Mouse (Mus musculus) fat pad, adult 2 months (tissue): ENCODE measurements at regions not wholly inside any gene's neighbourhood (a gene's known extent, or its start where the extent isn't known, plus 50 kb on each side); places are given as distances from the start of the nearest gene placed in this dataset.
"Not testable (repeated sequence)": the region's sequence is repeated elsewhere in the genome, so short reads cannot be mapped to it uniquely, and the experiment has no call there.

ENCODE experiments used
- DNase-seq: peaks from one replicate; pipeline ENCODE4 v3.0.0-alpha.2; 2011; ENCODE audit warnings: low read depth, low spot score; ENCODE audit errors: extremely low read depth

DNA sequence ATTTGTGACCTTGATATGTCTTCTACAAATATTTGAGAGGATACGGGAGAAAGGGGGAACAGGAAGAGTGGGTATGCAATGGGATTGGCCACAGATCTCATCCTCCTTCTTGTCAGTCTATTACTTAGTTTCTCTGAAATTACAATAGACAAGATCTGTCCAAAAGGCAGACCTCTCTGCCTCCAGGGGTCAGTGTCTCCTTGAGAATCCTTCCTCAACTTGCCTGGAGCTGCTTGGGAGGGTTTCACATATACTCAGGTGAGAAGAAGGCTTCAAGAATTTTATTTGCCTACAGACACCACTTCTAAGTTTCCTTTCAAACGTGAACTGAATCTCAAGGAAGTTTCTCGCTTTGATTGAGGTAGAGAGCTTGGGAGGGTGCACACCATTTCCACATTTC is 575.0 kb upstream of the Fam241a start:
- no peak for DNase-seq

DNA sequence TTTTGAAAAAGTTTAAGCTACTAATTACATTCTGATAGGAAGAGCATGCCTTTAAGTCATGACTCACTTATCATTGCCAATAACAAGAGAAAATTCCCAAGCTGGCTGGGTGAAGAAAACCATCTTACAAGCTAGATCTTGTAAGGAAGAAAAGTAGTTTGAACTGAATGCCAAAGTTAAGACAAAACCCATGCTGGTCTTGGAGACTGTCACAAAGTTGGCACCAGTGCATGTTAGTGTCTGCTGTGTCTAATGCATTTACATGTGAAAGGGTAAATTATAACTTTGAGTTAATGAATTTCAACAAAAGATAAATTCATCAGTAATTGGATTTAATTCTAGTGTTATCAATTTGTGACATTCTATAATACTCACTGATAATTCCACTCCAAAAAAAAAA is 533.6 kb upstream of the Fam241a start:
- no peak for DNase-seq

DNA sequence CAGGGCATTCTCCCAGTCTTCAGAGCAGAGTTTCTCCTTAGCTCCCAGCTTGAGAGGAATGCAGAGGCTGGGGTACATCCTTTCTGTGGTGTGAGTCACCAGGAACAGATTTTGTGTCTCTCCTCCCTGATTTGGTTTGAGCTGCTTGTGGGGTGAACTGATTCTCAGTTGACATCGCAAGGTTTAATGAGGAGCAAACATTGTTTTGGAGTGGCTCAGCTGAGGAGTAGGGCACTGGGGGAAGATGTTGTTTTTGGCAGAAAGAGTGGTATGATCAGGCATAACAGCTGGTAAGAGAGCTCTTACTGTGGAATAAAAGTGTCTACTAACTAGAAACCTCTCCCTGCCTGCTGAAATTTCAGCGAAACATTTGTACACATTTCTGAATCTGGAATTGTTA is 519.4 kb upstream of the Fam241a start:
- no peak for DNase-seq

DNA sequence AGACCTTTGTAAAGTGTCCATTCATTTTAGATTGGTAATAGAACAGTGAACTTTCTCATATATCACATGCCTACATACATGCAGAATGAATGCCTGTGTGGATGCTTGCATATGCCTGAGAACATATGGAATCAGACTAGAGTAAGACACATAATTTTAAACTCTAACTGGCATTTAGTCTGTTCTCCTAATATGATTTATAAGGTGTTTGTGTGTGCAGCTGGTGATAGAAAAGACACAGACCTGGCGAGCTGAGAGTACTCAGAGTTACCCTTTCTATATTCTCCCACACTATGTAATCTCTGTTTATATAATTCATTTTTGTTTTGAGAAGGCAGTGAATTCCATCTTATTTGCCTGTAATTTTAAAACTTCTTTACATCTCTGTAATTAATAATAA is 517.4 kb upstream of the Fam241a start:
- no peak for DNase-seq

DNA sequence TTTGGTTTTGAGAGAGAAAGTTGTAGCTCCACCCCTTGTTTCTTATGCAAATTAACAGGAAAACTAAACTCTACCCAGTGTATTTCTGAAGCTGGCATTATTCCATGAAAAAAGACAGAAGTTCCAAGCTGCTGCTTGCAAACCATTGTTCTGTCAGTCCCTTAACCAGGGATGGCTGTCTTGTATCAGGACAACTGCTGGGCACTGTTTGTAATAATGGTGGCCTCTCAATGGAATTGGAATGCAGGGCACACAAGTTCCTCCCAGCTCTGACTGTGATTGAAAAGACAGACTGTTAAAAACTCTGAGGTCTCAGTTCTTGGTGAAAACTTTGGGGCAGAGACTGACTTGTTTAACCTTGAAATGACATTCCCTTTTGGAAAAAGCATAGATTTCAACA is 516.0 kb upstream of the Fam241a start:
- no peak for DNase-seq

DNA sequence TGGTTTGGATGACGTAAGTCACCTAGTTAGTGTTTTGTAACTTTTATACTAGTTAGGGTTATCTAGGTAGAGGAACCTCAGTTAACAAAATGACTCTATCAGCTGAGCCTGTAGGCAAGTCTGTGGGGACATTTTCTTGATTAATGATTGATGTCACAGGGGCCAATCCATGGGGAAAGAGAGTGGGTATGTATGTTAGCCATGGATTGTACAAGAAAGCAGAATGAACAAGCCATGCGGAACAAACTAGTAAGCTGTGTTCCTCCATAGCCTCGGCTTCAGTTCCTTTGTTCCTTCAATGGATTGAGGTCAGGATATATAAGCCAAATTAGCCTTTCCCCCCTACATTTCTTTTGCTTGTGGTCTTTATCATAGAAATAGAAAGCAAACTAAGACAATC is 498.7 kb upstream of the Fam241a start:
- DNase-seq = no peak

DNA sequence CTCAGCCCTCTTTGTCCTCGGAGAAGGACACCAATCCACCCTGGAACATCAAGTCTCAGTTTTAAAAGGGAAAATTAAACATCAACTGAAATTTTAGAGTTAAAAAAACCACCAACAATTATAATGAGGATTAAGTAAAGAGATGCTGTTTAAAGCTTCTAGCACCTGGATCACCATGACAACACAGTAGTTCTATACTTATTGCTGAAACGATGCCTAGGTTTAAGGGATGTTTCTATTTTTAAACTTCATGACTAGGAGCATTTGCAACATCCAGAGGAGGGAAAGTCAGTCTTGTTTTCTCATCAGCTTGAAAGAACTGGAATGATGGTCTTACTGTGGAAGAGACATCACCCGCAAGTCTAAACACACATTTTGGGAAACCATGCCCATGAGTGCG is 484.5 kb upstream of the Fam241a start:
- DNase-seq = no peak

DNA sequence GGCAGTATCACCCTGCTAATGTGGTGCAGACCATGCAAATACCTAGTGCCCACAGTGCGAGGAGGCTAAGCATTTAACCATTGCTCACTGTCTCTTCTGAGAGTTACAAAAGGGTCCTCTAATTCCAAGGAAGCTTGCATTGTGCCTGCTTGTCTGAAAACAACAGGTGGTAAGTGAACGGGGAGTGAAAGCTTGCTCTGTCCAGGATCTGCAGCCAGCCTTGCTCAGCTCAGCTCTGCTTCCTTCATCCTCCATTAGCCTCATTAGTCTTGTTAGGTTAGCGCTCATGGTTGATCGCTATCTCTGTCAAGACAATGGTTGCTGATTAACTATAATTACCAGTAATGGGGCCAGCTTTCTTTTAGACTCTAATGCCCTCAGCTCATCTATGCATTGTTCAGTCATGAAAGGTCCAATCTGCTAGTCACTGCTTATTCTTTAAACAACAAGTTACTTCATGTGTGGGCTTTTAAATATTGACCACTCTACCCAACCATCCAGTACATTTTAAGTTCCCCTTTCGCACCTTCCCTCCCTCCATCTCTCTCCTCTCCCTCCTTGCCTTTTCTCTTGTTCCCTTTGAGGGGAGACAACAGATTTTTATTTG is 473.5 kb upstream of the Fam241a start:
- DNase-seq = no peak

DNA sequence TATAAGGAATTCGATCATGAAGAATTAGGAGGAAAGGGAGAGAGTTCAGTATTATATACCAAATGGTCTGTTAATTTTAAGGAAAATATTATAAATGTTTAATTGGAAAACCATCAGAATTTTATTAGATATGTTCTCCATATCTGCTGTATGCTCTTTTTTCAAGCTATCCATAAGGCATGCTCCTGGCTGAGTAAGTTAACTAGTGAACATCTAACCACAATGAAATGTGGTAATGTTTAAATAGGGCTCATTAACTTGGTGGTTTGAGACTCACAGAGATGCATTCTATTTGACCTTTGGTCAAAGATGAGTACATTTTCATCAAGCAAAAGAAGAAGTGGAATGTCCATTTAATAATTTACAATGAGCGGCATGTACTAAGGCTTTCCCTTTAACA is 466.2 kb upstream of the Fam241a start:
- DNase-seq = no peak

DNA sequence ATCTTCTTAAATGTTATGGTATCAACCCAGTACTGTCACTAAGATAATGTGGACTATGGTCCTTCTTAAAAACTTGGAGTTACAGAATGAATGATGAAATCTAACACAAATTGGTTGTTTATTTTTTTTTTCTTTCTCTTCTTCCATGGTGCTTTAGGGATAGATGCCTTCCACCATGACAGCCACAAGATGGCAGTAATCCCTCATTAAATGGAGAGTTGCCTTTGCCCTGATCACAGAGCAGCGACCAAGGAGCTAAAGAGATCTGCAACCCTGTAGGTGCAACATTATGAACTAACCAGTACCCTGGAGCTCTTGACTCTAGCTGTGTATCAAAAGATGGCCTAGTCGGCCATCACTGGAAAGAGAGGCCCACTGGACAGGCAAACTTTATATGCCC is 453.0 kb upstream of the Fam241a start:
- not testable (repeated sequence) for DNase-seq

DNA sequence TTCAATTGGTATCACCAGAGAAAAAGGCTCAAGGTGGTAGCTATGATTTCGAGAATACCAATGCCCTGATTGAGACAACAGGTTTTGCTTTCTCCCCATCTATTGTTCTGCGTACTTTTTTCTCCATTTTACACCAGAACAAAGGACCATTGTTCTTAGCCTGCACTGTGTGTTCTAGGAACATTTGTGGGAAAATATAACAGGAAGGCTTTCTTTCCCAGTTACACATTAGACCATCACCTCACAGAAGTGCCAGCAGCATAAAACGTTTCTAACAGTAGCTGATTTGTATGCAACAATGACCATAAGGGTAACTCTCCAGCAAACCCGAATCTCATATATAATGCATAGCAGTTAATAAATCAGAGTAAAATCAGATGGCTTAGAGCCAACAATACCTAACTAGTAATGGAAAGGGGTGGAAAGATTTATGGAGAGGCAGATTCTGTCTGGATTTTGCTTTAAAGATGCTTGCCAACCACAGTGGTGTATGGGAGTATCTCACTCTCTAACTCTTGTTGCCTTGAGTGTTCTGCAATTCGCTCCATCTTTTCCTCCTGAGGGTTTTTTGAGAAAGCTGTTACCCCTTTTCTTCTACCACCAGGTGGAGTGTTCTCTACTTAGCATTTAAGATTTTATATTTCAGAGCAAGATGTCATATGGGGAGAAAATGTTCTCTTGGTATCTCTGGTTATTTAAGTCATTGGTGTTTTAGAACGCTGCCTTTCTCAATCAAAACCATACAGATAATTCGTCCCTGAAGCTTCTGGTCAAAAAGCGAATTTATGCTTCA is 451.9 kb upstream of the Fam241a start:
- no peak for DNase-seq

DNA sequence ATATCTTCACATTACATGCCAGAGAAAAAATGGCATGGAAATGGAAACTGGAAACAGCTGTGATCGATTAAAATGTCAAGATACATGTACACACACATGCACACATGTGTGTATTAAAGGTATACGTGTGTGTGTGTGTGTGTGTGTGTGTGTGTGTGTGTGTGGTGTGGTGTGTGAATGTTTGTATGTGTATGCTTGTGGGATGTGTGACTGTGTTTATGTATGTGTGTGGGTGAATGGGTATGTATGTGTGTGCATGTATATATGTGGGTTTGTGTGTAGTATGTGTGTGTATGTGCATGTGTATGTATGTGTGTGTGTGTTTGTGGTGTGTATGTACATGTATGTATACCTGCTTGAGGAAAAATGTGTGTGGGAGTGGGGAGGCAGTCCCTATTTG is 441.4 kb upstream of the Fam241a start:
- no peak for DNase-seq

DNA sequence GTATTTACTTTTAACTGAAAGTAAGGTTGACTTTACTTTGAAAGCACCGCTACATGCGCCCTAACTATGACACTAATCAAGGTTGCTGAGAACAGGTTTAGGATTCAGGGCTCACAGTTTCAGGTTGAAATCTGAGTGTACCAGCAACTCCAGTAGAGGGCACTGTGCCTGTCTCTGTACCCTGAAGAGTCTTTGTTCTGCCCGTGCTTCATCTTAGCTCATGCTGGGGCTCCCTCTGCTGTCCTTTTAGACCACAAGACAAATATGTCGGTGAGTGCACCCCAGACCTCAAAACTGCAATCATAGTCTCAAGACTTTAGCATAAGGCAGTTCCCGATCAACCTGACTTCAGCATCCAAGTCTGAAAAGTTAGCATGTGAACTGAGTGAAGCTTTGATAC is 440.9 kb upstream of the Fam241a start:
- DNase-seq = peak; percentile 36

DNA sequence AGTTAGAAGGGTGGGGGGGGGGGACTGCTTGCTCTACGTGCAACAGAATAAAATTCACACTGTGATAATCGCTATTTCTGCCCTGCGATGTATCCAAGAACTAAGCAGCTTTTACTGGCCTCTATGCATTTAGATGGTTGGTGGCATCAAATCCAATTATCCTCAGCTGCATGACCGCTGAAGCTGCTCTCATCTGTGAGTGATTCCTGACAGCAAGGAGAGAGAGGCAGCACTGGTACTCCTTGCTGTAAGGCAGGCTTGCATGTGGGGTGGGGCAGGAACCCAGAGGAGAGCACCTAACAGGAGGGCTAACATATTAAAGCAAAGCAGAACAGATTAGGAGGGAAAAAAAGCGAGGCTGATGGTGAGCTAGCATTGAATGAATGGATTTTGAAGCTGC is 431.6 kb upstream of the Fam241a start:
- DNase-seq = no peak

DNA sequence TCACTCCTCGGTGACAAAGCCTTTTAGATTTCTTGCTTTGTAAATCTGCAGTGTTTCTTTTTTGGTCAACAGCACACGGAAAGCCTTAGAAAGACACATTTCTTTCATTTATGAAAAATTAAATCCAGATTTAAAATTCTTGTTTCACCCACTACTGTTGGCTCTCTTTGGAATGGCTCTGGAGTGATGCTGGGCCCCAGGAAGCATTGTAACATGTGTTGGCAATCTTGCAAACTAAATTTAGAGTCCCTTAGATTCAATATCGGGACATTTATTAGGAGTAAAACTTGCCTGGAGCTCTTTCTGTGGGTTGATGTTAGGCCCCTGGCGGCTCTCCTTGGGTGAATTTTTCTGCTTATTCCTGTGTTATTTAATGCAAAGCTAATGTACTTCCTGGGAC is 405.2 kb upstream of the Fam241a start:
- DNase-seq = no peak

DNA sequence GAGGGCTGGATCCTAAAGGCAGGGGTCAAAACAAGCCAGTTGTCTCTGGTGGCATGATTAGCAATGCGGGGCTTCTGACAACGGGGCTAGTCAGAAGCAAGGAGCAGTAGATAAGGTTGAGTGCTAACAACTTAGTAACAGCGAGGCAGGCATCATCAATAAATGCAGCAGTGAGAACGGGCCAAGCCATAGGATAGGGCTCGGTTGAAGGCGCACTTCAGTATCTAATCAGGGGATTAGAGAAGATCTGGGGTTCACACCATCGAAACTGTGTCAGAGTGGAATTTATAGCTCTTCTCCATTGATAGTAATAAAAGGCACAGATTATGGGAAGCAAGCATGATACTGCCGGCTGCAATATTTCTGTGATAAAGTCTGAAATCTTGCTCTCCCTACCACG is 402.0 kb upstream of the Fam241a start:
- no peak for DNase-seq

DNA sequence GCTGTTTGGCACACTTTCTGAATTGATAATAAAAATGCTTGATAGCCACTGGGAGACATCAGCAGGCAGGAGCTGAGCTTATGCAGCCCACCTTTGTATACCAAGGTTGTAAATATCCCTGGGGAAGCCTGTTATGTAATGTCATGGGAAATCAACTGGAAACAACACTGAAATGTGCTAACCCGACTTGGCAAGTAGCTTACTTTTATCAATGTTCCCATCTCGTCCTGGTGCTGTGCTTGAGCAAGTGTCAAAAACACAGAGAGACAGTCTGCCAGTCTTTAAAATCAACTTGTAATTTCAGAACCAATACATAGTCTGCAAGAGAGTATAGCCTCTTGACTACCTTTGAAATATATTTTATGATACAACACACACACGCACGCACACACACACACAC is 391.7 kb upstream of the Fam241a start:
- DNase-seq = peak; percentile 68

DNA sequence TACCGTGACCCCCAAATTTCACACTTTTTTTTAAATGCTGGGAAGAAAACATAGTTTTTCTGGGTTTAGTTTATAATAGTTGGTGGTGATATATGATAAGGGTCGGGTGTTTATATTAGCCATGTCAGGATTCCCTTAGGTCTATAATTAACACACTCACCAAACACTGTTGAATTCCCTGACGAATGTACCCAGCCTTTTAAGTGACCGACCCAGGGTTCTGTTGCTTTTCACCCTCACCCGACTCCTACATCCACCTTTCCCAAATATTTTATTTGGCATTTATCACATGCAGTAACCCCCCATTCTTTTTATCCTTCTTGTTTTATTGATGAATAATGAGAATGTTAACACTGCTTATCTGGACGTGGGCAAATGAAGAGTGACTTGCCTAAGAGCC is 389.1 kb upstream of the Fam241a start:
- no peak for DNase-seq

DNA sequence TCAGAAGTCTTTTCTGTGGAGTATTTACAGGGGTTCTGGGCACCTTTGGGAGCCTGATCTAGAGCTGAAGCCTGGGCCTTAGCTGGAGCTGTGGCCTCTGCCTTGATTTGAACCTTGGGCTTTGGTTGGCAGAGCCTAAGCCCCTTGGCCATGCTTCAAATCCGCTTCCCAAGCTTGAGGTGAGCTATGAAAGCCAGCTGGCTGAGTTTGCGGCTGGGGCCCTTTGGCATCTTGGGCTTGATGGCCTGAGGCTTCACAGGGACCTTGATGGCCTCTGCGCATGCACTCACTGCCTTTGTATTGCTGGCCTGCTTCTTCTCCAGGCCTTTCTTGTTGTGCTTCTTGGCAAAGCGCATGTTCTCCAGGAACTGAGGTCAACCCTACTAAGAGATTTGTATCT is 384.5 kb upstream of the Fam241a start:
- DNase-seq = peak; percentile 47

DNA sequence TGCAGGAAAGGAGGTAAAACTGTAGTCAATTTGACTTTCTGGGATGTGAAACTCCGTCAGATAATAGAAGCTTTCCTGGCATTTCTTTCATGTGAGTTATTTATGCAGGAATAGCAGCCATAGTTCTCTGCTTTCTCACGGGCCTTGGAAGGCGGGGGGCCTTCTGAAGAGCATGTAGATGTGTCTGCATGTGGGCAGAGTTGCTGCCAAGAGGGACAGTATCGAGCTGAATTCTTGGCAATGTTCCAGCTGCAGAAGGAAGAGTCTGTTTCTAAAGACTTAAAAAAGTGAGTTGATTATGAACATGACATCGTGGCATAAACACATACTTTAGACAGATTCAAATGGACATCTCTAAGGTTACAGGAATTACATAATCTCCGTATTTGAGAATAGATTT is 374.5 kb upstream of the Fam241a start:
- DNase-seq = no peak

DNA sequence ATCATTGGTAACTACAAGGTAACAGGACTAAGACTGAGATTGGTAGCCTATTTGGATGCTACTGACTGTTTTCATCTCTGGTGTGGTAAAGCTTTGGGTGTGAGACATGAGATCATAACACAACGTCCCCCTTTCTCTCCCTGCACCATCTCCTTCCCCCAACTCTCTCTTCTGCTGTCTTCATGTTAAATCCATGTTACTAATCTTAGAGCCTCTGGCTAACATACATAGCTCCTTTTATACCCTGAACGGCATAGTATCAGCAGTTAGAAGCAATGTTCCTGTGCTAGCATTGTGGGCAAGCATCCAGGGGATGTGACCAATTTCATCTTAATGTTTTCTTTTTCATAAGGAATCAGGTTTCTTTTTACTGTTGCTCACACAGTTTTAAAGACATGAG is 365.1 kb upstream of the Fam241a start:
- no peak for DNase-seq

DNA sequence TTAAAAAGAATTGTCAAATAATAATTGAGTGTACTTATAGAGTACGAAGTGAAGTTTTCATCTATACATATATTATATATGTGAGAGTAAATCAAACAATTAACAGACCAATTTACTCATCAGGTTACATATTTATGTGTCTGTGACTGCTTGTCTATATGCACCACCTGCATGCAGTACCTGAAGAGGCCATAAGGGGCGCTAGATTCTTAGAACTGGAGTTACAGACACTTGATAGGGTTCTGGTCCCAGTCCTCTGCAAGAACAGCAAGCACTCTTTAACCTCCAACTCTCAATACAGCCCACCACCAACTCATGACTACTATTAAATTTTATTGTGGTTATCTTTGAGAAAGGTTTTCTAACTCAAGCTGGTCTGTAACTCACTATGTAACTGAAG is 351.7 kb upstream of the Fam241a start:
- DNase-seq = no peak

DNA sequence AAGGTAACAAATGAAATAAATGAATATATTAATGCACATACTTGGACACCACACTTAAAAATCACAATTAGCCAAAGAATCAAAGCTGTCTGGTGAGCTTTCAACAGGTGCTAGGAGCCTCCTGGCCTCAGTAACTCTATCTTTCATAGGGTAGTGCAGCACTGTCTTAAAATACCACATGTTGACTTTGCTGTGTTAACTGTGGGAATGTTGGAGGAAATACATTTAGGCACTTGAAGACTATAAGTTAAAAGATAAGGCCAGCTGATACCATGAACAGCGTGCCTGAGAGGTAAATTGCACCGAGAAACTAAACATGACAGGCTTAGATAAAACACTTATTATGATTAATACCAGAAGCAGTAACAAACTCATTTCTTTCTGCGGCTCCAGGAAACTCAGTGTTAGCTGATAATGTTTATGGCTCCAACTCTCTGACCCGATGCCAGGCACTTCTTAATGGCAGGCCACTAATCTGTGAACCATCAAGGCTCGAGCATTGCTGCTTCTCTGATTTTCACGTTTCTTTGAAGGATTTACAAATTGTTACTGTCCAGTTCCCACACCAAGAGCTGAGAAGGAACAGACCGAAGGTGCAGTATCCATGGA is 343.8 kb upstream of the Fam241a start:
- DNase-seq = no peak
